Mouse (Mus musculus) urinary bladder, postnatal 4 days (tissue): ENCODE measurements around the gene Bcl6b.
A peak's percentile ranks its signal among the peaks of the same experiment; 100 is the strongest.

Experiments used
- DNase-seq, 2 experiments: peaks; one replicate each; pipeline ENCODE4 v3.0.0; 2021 to 2022; ENCODE audit warnings: low spot score in 2 of 2

Bcl6b gene

DNA sequence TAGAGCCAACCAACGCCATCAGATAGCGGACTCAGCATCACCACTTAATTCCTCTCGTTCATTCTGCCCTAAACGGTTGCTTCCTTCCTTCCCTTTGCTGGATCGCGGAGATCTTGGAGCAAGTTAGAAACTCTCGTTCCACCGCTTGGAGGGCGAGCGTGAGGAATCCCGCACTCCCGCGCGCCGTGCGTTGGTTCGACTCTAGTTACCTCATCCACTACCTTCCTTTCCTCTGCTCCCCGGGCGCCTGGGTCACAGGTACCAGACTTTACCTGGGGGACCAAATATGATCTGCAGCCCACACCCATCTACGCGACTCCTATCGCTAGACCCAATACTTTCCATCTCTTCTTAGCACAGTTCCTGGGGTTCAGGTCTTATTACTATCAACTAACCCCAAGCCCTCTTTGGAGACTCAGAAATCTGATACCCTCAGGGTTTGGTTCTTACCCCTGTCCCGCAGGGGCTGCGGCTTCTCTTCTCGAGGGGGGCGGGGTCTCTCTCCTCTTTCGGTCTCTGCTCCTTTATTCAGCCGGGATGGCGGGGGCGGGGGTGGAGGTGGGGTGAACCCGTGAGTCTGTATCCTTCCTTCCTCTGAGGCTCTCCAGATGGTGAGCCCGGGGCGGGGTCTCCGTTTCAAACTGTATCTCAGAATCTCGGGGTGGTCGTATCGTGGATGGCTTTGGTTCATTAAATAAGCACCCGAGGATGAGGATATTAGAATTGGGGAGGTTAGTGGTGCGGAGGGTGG is at the start of gene Bcl6b:
Gene Bcl6b, minus strand, starts transcription at position 539 of the 751 bp plus-strand sequence.
- DNase-seq: no peak

DNA sequence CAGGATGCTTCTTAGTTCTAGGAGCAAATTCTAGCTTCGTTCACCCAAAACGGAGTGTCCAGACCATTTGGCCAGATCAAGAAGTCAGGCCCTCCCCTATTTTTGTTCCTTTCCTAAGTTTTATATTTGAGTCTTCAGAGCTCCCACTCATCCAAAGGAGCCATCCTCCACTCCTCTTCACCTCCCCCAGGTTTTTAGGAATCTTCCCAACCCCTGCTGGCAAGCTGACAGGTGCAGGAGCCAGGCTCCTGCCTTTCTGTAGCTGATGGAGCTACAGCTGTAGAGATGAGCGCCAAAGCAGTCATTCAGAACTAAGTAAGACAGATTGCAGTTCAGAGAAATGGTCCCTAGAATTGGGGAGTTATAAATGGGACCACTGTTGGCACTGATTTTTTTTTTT is 49.4 kb upstream of the Bcl6b start:
- no peak for DNase-seq

DNA sequence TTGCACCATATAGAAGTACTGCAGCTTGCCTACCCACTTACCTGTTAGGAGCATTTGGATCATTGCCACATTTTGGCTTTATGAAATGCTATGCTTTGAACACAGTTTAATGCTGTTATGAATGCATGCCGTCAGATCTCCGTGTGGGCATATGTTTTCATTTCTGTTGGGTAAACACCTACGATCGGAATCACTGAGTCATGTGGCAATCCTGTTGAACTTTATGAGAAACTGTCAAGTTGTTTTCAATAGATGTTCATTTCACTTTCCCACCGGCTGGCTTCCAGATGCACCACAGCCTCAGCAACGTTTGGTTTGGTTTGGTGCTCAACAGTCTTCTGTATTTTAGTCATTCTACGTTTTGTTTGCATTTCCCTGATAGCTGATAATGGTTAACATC is 42.0 kb upstream of the Bcl6b start:
- no peak for DNase-seq

DNA sequence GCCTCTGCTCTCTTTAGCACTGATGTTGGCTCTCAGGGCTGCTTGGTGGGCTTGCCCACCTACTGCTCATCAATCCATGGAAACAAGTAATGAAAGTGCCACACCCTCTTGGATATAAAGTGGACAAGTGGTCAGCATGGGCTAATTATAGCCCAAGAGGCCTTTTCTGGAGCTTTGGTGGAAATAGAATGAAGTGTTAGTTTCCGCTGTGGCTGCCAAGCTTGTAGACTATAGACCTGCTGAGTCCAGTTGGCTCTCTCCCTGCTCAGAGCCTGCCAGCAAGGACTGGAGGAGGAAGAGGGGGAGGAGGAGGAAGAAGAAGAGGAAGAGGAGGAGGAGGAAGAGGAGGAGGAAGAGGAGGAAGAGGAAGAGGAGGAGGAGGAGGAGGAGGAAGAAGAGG is 36.8 kb upstream of the Bcl6b start:
- no peak for DNase-seq

DNA sequence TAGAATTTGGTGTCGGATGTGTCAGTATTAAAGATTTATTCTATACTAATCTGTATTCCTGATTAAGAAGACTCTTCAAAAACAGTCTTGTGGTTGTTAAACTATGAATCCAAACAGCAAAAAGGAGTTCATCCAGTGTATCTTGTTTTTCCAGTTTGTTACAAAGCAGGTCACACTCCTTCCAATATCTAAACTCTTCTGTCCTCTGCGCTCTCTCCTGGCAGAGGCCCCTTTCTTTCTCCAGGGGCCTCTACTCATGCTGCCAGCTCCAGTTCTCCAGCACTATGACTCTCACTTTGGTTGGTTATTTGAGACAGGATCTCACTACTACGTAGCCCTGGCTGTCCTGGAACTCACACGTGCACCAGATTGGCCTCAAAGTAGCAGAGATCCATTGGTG is 36.2 kb upstream of the Bcl6b start:
- DNase-seq: no peak

DNA sequence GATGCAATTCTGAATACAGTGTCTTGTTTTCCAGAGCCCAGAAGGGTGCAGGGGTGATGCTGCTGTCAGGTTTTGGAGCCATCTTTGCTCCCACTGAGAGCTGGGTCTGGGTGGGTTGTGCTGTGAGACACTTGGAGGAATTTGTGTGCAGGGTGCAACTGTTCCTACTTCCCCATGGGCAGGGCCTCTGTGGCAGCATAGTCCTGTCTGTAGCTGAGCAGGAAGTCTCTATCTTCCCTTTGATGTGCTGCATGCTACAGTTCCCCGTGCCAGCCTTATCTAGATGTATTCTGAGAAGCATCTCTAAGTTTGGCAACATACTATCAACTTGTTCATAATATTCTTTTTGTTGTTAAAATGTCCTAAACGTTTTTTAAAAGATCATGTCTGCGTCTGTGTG is 35.7 kb upstream of the Bcl6b start:
- DNase-seq: no peak

DNA sequence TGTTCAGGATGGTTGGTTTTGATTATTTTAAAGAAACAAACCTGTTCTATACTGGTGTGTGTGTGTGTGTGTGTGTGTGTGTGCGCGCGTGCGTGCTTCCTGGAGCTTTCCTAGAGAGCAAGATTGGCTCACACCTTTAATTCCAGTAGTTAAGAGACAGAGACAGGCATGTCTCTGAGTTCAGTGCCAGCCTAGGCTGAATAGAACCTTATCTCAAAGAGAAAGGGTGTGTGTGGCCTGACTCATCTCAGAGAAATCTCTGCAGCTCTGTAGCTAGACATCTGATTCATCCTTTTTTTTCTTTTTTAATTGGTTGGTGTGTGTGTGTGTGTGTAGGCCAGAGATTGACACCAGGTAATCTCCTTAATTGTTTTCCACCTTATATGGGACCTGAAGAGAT is 29.4 kb upstream of the Bcl6b start:
- DNase-seq: no peak

DNA sequence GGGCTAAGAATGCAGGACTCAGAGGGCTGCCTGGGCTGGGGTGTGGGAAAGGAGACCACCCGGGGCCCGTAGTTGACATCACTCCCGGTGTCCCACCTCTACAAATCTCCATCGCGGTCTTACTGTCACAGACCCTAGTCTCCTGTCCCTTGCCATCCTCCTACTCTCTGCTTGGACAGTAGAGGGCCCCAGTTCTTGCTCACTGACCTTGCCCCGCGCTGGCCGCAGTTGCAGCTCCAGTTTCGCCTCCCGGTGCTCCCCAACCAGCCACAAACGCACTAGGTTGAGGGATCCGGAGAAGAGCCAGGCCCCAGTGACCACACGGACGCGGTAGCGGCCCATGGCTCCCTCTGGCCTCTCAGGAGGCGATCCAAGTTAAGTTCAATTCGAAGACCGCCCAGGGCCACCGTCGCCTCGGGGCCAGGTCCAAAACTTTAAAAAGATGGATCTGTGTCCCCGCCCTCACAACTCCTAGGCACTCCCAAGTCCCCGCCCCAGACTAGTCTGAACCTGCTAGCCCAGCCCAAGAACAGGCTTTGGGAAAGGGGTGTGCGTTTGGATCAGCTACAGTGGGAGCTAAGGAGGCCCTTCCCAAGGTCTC is 25.4 kb upstream of the Bcl6b start, which contains the start of gene Alox12:
Gene Alox12, minus strand, starts transcription at position 423 of the 601 bp plus-strand sequence.
- DNase-seq: peak in 1 of 2 experiments; percentile 48

DNA sequence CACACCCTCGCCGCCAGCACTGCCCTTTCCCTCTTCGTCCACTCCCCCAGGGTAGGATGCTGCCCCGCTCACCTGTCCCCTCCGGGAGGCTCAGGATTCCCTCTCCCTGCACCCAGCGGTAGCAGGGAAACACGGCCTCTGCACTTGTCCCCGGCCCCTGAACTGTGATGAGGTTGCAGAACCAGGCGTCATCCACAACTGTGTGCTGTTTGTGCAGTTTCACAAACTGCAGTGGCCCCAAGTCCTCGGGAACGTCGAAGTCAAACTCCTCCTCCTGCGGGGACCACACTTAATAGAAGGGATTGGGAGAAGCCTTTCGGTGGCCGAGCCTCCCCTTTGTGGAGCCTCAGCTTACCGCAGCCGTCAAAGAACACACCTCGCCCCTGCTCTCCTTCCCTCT is 24.7 kb upstream of the Bcl6b start:
- no peak for DNase-seq

DNA sequence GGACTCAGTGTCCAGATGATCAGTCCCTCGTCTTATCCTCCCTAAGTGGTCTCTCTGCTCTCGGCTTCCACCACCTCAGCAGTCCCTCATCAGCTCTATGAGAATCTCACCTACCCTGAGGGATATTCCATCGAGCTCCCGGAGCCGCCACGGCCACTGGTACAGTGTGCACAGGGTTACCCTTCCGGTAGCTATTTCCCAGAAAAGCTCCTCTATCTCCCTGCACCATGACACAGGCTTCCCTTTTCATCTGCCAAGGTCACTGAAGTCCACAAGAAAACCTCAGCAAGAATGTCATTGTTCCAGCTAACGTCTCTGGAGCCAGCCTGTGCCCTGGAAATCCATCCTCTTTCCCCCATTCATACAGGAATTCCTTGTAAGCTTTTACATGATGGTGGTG is 22.3 kb upstream of the Bcl6b start:
- no peak for DNase-seq

DNA sequence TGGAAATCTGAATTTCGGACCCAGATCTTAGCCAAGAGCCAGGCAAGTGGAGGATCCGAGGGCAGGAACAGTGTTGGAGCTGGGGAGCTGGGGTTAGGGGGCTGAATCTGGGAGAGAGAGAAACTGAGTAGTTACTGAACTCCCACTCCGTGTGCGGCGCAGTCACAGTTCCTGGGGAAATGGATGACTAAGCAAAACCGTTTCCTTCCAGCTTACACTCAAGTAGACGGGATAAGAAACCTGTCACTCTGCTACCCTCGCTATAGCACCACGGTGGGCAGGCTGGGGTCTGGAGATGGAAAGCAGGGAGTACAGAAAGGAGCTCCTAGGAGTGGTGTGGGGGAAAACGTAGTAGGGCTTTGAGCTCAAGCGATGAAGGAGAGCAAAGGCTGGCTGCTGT is 20.6 kb upstream of the Bcl6b start:
- no peak for DNase-seq

DNA sequence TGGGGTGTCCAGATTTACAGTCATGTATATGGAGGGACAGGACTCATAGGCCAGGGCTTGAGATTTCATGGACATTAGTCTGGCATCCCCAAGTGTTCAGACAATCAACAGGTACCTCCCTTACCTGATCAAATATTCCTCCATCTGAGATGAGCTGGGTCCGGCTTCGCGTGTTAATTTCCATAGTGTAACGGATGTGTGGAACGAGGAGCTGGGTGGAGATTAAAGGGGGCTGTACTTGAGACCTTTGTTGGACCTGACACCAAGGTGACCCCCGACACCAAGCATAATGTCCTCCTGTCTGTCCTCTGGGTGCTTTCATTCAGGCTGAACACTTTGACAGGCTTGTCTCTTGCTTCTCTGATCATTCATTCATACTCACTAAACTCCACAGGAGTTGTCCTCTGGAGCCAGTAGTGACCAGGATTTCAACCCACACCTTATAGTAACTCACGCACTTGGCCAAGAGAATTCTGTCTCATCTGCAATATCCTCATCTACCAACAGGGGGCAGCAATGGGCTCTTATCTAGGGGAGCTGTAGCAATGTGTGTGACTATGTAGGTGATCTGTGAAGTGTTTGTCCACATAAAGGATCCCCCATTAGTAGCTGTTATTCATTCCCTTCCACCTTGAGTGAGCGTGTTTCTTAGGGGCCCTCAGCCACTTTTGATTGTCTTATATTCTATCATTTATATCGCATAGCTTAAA is 17.7 kb upstream of the Bcl6b start:
- peak in 1 of 2 experiments; percentile 28 for DNase-seq

DNA sequence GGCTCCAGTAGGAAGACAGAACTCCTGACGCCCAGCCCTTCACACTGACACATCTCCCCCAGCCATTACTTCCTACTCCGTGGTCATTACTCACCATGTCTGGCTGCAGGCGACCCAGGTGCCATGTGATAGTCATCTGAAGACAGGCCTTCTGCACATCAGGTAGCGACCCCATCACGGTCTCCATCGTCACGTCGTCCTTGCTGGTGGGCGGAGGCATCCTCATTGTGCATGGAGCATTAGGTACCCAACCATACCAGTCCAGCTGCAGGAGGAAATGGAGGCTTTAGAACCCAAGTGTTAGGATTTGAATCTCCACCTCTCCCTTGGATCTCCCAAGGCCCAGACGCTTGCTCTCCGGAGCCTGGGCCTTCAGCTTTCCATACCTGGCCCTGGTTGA is 13.0 kb upstream of the Bcl6b start:
- no peak for DNase-seq

DNA sequence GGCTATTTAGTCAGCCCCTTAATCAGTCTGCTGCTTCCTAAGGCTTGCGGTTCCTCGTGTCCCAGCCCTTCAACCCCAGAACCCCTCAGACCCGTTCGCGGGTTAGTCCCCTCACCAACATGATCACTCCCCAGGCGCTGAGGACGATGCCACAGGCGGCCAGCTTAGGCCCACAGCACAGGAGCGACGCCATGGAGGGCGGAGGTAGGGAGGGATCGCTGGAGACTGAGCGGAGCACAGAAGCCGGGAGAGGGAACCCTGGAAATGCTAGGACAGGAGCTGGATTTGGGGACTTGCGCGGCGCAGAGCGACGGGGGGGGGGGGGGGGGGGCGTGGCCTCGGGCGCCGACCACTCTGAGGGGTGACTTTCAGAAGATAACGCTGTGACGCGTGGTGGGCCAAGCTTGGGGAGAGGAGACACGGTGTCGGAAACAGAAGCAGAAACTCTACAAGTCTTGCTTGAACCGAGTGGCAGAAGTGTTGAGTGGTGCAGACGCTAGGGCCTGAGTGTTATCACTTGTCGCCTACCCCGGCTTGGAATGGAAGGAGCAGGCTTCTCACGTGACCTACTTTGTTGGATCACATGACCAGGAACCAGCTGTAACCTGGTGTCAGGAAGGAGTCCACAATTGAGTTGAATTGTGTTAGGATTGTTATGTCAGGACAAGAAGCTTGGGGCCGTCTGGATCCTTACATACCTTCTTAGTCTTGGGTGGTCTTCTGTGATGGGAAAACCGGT is 10.1 kb upstream of the Bcl6b start, which contains the start of the genes Gm21988 and Rnasek:
Gene Gm21988, minus strand, starts transcription at position 290 of the 739 bp plus-strand sequence.
Gene Rnasek, minus strand, starts transcription at position 302 of the 739 bp plus-strand sequence.
- peak in 1 of 2 experiments; percentile 71 for DNase-seq

DNA sequence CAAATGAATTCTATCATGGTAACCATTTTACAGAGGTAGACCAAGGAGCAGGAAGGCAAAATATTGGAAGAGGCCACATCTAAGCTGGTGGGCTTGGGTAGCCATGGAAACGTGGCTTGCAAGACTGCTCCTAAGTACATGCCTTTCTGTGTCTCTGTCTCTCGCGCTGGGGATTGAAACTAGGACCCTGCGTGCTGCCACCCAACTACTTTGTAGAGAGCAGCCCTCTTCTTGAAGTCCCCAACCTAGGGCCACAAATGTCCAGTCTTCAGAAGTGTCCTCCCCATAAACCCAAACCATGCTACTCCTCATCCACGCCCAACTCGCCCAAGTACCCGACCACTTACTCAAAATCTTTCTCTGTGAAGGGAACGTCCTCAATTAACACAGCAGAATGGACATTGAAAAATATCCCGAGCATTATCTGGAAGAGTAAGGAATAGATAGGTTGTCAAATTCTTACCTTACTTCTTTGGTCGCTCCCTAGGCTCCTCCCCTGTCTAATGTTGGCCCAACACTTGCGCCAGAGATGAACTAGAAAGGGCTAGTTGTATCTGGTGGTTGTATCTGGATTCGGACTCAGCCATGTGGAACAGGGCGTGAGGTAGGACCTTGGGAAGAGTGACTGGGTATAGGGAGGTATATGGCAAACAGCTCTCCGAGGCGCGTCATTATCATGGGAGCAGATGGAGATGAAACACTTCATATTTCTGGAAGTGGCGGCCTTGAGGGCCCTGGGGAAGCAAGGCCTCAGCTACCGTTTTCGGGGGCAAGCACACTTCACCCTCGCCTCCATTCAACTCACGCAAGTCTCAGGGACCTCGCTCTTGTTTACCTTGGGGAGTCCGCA is 9.2 kb upstream of the Bcl6b start:
- DNase-seq: no peak

DNA sequence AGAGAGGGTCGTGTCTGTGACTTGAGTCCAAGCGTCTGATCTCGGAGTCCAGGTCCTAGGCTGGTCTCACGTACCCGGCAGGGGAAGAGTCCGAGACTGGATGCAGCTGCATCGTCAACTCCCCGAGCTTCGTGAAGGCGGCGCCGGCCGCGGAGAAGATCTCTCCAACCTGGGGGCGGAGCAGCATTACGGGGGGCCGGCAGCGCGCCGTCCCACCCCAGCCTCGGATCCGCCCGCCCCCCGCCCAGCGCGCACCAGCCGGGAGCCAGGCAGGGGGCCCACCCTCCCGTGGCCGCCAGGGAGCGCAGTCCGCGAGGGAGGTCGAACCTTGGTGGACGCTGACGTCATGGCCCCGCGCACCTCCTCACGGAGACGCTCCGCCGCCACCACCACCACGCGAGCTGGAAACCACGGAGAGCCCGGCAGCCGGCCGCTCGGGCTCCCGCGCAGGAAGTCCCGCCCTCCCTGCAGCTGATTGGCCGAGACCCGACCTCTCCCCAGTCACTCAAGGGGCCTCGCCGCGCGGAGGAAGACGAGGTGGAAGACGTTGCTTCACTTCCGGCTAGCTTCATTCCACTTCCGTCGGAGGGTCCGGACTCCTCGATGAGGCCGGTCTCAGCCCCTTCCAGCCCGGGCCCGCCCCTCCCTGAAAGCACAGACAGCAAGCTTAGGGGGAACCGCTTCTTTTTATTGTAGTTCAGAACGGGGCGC is 8.0 kb upstream of the Bcl6b start, which contains the start of gene 0610010K14Rik:
Gene 0610010K14Rik, minus strand, starts transcription at position 458 of the 711 bp plus-strand sequence.
- DNase-seq: peak; percentile 98 to 99

DNA sequence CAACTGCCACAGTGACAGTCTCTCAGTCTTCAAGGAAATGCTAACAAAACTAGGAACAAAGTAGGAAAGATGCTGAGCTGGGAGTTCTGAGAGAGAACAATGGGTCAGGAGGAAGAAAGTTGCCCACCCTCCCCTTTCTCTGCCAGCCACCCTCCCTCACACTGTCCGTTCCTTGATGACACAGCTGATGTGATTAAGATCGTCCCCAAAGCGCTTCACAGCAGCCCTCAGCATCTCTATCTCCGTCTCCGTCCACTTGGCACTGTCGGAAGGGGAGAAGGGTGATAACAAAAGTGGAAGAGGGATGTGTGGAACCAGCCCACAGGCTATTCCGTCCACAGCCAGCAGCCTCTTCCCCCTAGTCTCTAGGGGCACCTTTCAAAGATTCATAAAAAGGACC is 7.1 kb upstream of the Bcl6b start:
- DNase-seq: no peak

DNA sequence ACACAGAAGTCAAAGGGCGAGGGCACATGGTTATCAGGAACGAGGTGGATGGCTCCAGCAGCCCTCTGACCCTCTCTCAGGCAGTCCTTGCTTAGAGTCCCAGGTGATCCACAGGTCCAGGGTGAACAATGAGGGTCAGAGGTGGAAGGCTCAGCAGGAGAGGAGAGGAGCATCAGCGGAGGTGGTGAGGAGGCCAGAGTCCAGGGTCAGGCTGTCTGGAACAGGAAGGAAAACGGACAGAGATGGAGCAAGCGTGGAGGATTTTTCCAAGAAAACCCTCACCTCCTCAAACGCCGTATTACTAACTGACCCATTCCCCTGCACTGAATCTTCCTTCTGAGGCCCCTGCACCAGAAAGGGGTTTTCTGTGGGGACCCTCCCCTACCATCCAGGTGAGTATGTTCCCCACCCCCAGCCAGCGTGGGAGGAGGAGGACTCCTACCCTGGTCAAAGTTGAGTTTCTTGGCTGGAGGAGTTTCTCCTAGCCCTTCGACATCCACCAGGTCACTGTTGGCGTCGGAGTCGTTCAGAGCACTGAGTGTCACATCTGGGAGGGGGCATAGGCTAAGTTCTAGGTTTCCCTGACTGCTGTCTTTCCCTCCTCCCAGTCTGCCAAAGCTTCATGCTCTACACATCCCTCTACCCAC is 5.8 kb upstream of the Bcl6b start:
- DNase-seq: no peak

DNA sequence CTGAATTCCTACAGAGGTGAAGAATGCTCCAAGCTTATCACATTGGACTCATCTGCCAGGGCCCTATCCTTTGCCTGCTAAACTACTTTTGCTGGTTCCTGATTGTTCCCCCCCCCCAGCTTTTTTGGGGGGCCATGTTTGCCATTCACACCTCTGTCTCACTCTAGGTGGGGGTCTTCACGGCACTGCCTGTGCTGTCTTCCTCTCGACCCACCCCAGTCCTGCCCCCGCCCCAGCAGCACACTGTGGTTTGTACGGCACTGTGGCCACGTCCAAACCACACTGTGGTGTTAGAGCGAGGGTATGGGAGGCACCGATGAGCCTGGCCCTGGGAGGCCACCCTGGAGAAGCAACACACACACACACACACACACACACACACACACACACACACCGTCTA is 4.9 kb upstream of the Bcl6b start:
- DNase-seq: no peak

DNA sequence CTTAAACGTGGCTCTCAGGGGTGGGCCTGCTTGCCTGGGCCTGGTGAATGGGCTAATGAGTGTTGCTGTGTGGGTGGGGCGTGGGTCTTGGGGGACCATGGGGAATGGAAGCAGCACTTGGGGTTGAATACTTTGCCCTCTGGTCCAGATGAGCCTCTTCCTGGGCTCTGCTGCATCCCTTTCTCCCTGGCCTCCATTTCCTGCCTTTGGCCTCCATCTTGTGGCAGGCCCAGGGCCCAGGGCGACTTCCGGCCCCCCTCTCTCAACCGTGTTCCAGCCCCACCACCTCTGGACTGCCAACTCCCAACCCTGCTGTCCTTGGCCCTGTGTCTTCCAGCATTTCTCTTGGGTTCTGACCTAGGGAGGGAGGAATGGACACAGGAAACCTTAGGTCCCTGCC is 4.4 kb upstream of the Bcl6b start:
- DNase-seq: no peak
